Mouse (Mus musculus): ENCODE data around the gene Prx.

- no peak for TF ChIP-seq CTCF (IDR thresholded peaks at IDR 0.05; ENCODE audit: insufficient read depth, low read depth, low read length)
- TF ChIP-seq POLR2A (IDR thresholded peaks at IDR 0.05; ENCODE audit: insufficient read depth, low read depth, low read length): no peak
These were observed at the start of gene Prx for GRCm38 (mm10) chr7:27499036-27499435.
